Mouse (Mus musculus) layer of hippocampus, adult 11-12 months (tissue): Measurements from ENCODE around the gene Cpb2.
A peak's percentile ranks its signal among the peaks of the same experiment; 100 is the strongest.

Experiments
- DNase-seq: peaks from one replicate; pipeline ENCODE4 v3.0.0; 2022; ENCODE audit warnings: low spot score

Cpb2 gene

DNA sequence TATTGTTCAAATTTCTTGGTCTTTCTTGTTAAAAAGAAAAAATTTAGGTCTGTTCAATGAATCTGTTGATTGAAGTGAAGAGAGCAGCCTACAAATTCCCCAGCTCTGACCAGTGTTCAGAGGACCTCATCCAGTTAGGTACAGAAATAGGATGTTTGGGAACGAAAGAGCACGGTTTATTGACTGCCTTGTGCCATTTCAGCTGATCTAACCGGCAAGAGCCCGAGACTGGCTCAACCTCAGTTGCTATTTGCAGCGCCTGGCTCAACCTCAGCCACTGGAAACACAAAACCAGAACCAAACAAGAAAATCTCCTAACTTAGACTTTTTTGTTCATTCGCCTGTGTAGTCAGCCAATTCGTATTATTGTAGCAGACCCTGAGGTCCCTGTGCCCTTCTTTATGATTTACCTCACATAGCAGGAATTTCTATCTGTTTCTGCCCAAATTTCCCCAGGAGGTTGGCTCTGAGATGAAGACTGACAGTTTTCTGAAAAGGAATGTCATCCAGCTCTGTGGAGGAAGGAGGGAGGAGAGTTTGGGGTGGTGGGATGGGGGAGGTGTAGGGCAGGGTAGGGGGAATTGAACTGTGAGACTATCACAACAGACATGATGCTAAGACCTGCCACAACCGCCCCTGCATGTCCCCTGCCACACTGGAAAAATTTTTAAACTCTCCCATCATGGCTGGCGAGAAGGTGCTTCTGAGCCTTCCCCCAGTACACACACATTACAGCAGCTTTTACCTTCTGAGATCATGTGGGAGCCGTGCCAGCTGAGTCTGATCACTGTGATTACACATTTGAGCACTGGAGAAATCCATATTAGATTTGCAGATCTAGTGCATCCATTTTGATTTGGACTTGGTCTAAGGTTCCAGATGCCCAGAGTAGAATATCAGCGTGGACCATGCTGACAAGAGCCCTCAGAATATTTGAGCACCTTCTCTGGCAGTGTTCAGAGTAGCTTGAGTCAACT lies 4.2 kb downstream of the Cpb2 start:
- no peak for DNase-seq

DNA sequence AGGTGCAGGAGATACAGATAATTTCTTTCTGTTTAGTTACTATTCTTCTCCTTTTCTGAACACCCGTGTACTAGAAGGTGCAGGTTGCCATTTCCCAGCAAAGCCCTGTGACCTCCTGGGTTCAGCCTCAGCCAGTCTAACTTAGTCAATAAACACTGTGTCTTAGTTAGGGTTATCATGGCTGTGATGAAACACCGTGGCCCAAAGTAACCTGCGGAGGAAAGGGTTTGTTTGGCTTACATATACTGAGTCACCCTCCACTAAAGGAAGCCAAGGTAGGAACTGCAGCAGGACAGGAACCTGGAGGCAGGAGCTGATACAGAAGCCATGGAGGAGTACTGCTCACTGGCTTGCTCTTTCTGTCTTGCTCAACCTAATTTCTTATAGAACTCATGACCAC lies 8.3 kb downstream of the Cpb2 start:
- no peak for DNase-seq

DNA sequence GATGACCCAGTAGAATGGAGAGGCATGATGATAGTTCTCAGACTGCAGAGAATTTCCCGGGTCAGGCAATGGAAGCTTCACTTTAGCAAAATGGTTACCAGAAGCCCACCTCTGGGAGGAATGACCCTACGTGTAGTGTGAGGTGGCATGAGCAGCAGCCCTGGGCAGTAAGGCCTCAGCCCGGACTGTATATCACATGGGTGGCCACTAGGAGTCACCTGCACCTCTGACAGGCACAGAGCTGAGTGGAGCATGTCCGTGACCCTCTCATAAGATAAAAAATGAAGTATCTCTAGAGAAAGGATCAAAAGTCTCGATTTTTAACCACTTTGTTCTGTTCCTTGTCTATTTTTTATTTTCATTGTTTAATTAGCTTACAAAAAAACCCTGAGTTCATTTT lies 14.4 kb downstream of the Cpb2 start:
- DNase-seq, result no peak

DNA sequence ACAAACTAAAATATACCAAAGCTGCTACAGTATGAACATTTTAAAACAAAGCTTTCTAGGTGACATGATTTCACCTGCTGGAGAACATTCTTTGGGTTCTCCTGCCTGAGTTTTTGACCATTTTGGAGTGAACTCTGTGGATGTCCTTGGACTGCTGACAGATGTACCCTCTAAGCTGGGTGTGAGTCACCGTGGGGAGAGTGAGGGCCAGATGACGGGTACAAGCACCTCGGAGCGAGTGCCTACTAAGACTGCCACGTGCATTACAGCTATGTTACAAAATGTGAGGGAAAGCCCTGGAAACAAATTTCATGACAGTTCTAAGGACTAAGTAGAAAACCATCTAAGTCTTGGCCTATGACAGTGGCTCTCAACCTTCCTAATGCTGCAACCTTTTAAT lies 27.4 kb downstream of the Cpb2 start:
- no peak for DNase-seq

DNA sequence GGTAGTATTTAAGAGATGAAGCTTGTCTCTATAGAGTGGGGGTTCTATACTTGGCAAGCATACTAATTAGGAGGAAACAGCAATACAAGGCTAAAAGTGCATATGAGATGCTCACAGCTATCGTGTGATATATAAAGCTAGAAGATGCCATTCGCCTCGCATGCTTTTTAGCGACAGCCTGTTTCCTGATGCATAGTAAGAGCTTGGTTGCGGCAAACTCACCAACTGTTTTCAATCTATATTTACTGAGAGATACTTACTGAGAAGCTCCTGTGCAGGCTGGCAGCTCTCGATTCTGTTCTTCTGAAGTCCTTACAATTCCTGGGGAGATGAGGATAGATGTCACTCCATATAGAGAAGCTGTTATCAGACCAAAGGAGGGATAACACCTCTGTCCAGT lies 37.6 kb downstream of the Cpb2 start:
- DNase-seq, result no peak

DNA sequence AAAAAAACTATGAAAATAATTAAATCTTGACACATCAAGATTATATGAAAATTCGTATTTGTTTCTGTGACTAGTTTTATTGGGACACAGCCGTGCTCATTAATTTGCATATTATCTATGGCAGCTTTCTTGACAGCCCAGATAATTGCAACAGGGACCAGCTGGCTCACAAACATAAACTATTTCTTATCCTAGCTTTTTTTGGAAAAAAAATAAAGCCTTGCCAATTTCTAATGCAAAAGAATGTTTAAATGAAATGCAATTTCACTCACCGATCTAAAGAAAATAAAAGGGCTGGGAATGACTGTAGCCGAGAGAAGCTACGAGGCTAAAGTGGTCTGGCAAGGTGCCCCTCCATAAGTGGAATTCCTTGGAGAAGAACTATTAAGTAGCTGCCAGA lies 38.3 kb downstream of the Cpb2 start:
- no peak for DNase-seq

DNA sequence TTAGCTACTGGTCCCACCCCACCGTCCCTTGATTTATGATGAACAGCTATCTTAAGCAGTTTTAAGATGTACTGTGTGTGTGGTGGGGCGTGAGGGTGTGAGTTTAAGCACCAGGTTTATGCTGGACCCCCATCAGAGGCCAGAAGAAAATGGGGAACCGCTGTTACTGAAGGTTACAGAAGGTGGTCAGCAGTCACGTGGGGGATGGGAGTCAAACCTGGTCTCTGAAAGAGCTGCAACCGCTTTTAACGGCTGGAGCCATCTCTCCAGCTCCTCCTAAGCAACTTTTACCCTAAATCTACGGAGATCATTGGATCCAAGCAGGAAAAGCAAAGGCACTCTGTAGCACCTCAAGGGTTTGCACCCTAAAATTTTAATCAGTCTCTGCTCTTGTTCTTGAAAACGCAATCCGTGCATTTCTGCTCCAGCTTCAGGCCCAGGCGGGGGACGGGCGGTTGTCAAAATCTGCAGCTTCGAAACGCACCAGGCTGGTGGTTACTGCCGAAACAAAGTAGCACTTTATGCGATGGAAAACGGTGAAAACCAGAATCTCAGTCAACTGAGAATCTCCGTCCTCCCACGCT lies 41.6 kb downstream of the Cpb2 start:
- no peak for DNase-seq

DNA sequence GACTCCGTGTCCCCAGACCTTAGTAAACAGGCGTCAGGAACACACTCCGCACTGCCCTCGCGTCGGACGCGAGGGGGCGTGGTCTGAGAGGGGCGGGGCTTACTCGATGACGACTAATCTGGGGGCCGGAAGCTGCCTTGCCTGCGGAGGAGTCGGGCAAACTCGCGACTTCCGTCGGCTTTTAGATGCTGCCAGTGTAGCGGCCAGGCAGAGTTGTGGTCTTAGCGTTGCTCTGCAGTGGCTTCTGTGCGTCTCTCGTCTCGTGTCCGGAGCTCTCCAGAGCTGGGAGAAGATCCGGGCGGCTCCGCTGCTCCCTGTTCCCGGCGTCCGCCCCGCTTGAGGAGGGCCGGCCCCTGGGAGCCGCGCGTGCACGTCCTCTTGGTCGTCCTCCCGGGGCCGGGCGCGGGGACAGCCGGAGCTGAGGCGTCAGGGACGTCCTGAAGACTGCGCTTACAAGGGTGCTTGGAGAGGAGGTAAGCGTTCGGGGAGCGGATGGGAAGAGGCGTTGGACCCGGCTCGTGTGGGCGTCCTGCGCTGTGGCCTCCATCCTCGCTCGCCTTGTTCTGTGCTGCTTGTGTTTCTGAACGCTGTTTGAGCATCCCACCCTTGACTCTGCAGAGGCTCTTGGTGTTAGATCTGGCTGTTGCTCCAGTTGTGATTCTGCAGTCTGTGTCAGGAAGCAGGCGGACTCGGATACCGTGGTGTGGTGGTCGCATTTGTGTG lies 42.3 kb downstream of the Cpb2 start, which contains the start of gene Zc3h13:
Gene Zc3h13, plus strand, starts transcription at position 181 of the 723 bp plus-strand sequence.
- peak; percentile 95 for DNase-seq

DNA sequence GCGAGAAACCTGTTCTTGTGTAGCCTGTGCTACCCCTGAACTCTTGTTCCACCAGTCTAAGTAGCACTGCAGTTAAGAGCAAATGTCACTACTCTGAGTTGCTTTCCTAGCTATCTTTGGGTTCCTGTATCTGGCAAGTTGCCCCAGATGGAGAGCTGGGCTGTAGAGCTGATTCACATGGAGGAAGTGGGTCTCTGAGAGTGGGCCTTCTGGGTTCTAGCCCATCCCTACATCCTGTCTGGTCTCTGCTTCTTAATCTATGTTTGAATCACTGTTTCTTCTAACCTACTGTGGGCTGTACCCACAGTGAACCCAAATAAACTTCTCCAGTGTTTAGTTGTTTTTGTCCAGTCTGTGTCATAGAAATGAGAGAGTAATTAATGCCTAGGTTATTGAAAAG lies 59.0 kb downstream of the Cpb2 start:
- no peak for DNase-seq

DNA sequence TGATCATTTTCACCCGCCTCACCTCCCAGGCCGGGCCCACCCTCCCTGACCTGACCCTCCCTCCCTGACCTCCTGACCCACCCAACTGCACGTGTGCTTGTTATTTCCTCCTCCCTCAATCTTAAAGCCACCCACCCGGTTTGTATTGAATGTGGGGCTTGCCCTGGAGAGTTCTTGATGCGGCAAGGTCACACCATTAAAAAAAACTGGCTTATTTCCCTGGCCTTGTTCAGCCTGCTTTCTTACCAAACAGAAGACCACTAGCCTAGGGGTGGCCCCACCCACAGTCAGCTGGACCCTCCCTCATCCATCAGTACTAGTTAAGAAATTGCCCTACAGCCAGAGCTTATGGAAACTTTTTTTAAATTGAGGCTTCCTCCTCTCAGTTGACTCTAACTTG lies 61.7 kb downstream of the Cpb2 start:
- no peak for DNase-seq

DNA sequence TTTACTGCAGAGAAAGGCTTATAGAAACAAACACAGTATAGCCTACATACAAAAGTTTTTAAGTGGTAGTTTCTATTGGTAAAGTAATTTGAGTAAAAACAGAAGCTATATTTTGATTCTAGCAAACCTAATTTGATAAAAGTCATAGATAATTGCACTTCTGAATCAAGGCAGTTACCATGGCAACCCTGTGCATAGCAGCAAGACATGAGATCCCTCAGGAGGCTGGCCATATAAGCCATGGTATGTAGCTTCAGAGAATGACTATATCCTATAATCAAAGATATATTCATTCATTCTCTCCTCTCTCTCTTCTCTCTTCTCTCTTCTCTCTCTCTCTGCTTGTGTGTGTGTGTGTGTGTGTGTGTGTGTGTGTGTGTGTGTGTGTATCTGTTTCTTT lies 65.8 kb downstream of the Cpb2 start:
- DNase-seq, result no peak

DNA sequence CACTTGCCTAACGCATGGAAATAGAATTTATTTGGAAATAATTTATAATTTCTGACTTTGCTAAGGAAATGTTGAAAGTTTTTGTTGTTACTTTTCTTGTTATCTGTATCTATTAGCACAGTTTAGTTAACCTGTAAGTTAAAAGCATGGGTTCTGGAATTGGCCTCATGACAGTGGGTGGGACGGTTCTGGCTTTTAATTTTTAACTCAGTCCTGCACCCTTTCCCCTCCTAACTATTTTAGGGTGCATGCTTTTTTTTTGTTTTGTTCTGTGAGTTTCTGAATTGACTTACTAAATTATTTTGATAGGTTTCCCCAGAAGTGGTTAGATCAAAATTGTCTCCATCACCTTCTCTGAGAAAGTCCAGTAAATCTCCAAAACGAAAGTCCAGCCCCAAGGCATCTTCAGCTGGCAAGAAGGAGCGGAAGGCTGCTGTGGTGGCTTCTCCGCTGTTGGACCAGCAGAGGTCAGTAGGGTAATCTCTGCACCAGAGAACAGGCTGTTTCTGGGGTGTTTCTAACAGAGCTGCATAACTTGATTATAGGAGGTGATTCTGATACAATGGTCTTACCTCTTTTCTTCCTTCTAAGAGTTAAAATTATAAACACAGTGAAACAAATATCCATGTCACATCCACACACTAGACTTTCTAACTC lies 67.4 kb downstream of the Cpb2 start:
- no peak for DNase-seq

DNA sequence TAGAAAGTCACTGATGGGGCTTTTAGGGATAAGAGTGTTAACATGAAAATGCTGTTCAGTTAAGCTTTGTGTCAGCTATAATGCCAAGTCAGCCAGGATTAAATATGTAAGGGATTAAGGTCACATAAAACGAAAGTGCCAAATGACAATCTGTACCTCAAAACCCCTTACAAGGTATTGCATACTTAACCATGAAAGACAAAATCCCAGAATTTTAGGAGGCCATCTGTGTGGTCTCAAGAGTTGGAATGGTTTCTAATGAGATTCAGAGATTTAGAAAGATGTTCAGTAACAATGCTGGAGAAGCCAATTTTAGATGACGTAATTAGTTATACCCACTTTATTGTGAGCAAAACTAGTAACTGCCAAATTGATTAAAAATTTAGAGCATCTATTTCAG lies 72.4 kb downstream of the Cpb2 start:
- DNase-seq, result no peak

DNA sequence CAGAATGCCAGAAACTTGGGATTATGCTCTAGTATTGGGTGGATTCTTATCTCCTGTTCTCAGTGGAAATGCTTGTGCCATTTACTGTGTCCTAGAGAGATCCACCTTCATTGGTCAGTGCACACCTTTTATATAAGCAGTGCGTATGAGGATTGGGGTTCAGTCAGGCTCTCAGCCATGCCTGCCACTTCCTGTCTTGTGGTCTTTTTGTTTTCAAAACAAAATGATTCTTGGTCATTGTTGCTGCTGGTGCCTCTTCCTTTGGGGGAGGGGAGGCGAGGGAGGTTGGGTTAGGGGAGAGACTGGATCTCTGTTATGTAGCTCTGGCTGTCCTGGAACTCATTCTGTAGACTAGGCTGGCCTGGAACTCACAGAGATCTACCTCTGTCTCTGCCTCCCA lies 76.6 kb downstream of the Cpb2 start:
- DNase-seq, result no peak

DNA sequence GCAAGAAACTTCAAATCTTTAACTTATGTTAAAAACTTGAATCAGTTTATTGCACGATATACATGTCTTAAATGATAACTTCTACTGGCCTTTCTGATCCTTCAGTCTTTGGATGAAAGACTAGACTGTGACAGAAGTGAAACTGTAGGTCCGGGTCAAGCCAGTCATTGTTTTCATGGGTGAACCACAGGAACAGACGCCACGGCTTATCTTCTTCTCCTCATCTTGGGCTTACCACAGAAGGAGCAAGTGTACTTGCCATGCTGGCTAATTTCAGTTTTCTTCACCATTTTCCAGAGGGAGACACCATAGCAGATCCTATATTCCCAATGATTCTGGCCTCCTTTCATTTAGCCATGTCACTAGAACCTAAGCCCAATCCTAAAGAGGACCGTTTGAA lies 78.2 kb downstream of the Cpb2 start:
- DNase-seq, result no peak

DNA sequence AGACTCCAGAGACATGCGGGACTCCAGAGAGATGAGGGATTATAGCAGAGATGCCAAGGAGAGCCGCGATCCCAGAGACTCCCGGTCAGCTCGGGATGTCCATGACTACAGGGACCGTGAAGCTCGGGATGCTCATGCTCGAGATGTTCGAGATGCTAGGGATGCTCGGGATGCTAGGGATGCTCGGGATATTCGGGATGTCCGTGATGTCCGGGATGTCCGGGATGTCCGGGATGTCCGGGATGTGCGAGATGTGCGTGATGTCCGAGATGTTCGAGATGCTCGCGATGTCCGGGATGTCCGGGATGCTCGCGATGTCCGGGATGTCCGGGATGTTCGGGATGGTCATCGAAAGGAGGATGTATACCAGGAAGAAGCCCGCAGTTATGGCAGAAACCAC lies 81.3 kb downstream of the Cpb2 start:
- no peak for DNase-seq

DNA sequence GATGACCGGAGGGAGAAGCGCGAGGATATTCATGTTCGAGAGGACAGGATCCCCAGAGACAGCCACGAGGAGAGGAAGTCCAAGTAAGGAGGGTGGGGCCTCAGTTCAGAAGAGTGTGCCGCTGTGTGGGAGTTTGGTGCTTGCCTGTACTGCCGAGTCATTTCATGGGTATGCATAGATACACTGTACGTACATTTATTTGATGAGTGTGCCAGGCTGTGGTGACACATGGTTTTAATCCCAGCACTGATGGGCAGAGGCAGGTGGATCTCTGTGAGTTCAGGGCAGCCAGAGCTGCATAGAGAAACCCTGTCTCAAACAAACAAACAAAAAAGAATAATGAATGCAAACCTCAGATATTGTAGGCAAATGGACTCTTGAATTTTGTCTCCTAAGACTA lies 86.0 kb downstream of the Cpb2 start:
- DNase-seq, result no peak

DNA sequence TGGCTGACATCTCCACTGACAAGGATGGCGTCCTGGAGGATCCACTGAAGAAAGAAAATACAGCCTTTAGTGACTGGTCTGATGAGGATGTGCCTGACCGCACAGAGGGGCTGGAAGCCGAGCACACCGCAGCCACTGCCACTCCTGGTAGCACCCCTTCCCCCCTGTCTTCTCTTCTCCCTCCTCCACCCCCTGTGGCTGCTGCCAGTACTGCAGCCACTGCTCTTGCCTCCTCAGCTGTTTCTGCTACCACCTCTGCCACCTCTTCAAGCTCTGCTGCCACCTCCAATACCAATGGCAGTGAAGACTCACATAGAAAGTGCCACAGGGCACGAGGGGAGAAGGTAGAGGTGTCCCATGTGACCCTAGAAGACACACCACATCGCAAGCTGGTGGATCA lies 88.5 kb downstream of the Cpb2 start:
- no peak for DNase-seq
